Mouse (Mus musculus): ENCODE measurements around the gene Nudc. TPM values are rescaled to one million over a fixed set of nuclear protein-coding genes. Genes with fewer than 3 reads are reported as not detected.
A peak's percentile ranks its signal among the peaks of the same experiment; 100 is the strongest.

Gene Nudc
- polyA plus RNA-seq, 1 experiment from 2014 or later: 354 TPM

GRCm38 (mm10) chr4:133493895-133494294 is 51.9 kb downstream of the Nudc start:
- ATAC-seq (ENCODE audit: insufficient number of reproducible peaks, low FRiP score, low TSS enrichment, low read depth) (no peak), DNase-seq (ENCODE audit: low spot score) (no peak)
- no peaks in the 10 kb centered on the region for H3K36me3 ChIP-seq (ENCODE audit: control insufficient read depth, insufficient read depth, low read length)
- H3K4me3 ChIP-seq (ENCODE audit: low read depth, low read length): peak overlapping the region; percentile 15; the same call in 1 of the 2 replicates
- H3K9me3 ChIP-seq (ENCODE audit: control insufficient read depth, low read length): no peaks in the 10 kb centered on the region
- no peak overlapping the region for H3K27ac ChIP-seq (replicated peaks; ENCODE audit: low read depth, low read length)
- H3K4me1 ChIP-seq (ENCODE audit: control insufficient read depth, insufficient read depth, low read length): peaks cover 24% of the 10 kb centered on the region
- no peak overlapping the region for H3K9ac ChIP-seq (ENCODE audit: low read length)
- peak overlapping the region; percentile 32 for H3K4me2 ChIP-seq (ENCODE audit: low read depth, severe bottlenecking)
- 20% methylated on average over 10 of the region's 12 CpGs for WGBS
- peaks cover 42% of the 10 kb centered on the region for H3K27me3 ChIP-seq (ENCODE audit: control insufficient read depth, insufficient read depth, low read length)

GRCm38 (mm10) chr4:133491800-133492199 is 54.0 kb downstream of the Nudc start:
- 37% methylated on average over 10 of the region's 10 CpGs for WGBS
- no peak for DNase-seq (ENCODE audit: low spot score)
- no peak overlapping the region for H3K27ac ChIP-seq (replicated peaks; ENCODE audit: low read depth, low read length)
- H3K36me3 ChIP-seq (ENCODE audit: control insufficient read depth, insufficient read depth, low read length): no peaks in the 10 kb centered on the region
- H3K9ac ChIP-seq (ENCODE audit: low read length): no peak overlapping the region
- no peak for ATAC-seq (ENCODE audit: insufficient number of reproducible peaks, low FRiP score, low TSS enrichment, low read depth)
- H3K4me1 ChIP-seq (ENCODE audit: control insufficient read depth, insufficient read depth, low read length): peaks cover 10% of the 10 kb centered on the region; the same call in 1 of the 2 replicates
- H3K27me3 ChIP-seq (ENCODE audit: control insufficient read depth, insufficient read depth, low read length): peaks cover 23% of the 10 kb centered on the region
- no peak overlapping the region for H3K4me3 ChIP-seq (ENCODE audit: low read depth, low read length)
- H3K4me2 ChIP-seq (ENCODE audit: low read depth, severe bottlenecking): no peak overlapping the region
- no peaks in the 10 kb centered on the region for H3K9me3 ChIP-seq (ENCODE audit: control insufficient read depth, low read length)

GRCm38 (mm10) chr4:133489489-133490245 is 56.1 kb downstream of the Nudc start:
- no peak overlapping the region for H3K4me3 ChIP-seq (ENCODE audit: low read depth, low read length)
- H3K4me2 ChIP-seq (ENCODE audit: low read depth, severe bottlenecking): no peak overlapping the region
- ATAC-seq (ENCODE audit: insufficient number of reproducible peaks, low FRiP score, low TSS enrichment, low read depth): no peak
- H3K27ac ChIP-seq (replicated peaks; ENCODE audit: low read depth, low read length): 0 out of 2 replicates have a peak overlapping the region, but pooled peaks have one; percentile 36
- WGBS: 68% methylated on average over 4 of the region's 4 CpGs
- no peaks in the 10 kb centered on the region for H3K36me3 ChIP-seq (ENCODE audit: control insufficient read depth, insufficient read depth, low read length)
- 0 out of 2 replicates have a peak overlapping the region, but pooled peaks have one; percentile 32 for H3K9ac ChIP-seq (ENCODE audit: low read length)
- DNase-seq (ENCODE audit: low spot score): peak; percentile 21
- H3K4me1 ChIP-seq (ENCODE audit: control insufficient read depth, insufficient read depth, low read length): peaks cover 10% of the 10 kb centered on the region
- no peaks in the 10 kb centered on the region for H3K9me3 ChIP-seq (ENCODE audit: control insufficient read depth, low read length)
- peaks cover 2% of the 10 kb centered on the region for H3K27me3 ChIP-seq (ENCODE audit: control insufficient read depth, insufficient read depth, low read length)

GRCm38 (mm10) chr4:133488619-133489392 is 57.0 kb downstream of the Nudc start:
- Histone ChIP-seq H3K36me3 (ENCODE audit: control insufficient read depth, insufficient read depth, low read length) (no peaks in the 10 kb centered on the region), H3K27me3 (ENCODE audit: control insufficient read depth, insufficient read depth, low read length) (no peaks in the 10 kb centered on the region), H3K4me3 (ENCODE audit: low read depth, low read length) (no peak overlapping the region), H3K9me3 (ENCODE audit: control insufficient read depth, low read length) (no peaks in the 10 kb centered on the region), H3K4me2 (ENCODE audit: low read depth, severe bottlenecking) (no peak overlapping the region), H3K9ac (ENCODE audit: low read length) (no peak overlapping the region), H3K4me1 (ENCODE audit: control insufficient read depth, insufficient read depth, low read length) (peaks cover 15% of the 10 kb centered on the region), H3K27ac (replicated peaks; ENCODE audit: low read depth, low read length) (no peak overlapping the region)
- 77% methylated on average over 20 of the region's 20 CpGs for WGBS
- ATAC-seq (ENCODE audit: insufficient number of reproducible peaks, low FRiP score, low TSS enrichment, low read depth) (no peak), DNase-seq (ENCODE audit: low spot score) (no peak)

- H3K9ac ChIP-seq (ENCODE audit: low read length): no peak overlapping the region
- no peaks in the 10 kb centered on the region for H3K36me3 ChIP-seq (ENCODE audit: control insufficient read depth, insufficient read depth, low read length)
- ATAC-seq (ENCODE audit: insufficient number of reproducible peaks, low FRiP score, low TSS enrichment, low read depth) (no peak), DNase-seq (ENCODE audit: low spot score) (no peak)
- H3K9me3 ChIP-seq (ENCODE audit: control insufficient read depth, low read length): no peaks in the 10 kb centered on the region
- peaks cover 15% of the 10 kb centered on the region for H3K4me1 ChIP-seq (ENCODE audit: control insufficient read depth, insufficient read depth, low read length)
- H3K27me3 ChIP-seq (ENCODE audit: control insufficient read depth, insufficient read depth, low read length): peaks cover 6% of the 10 kb centered on the region; the same call in 1 of the 2 replicates
- 92% methylated on average over 26 of the region's 26 CpGs for WGBS
- no peak overlapping the region for H3K4me3 ChIP-seq (ENCODE audit: low read depth, low read length)
- H3K4me2 ChIP-seq (ENCODE audit: low read depth, severe bottlenecking): no peak overlapping the region
- H3K27ac ChIP-seq (replicated peaks; ENCODE audit: low read depth, low read length): no peak overlapping the region
These were observed 59.0 kb downstream of the Nudc start for GRCm38 (mm10) chr4:133486673-133487357.

- 85% methylated on average over 28 of the region's 28 CpGs for WGBS
- Histone ChIP-seq H3K27me3 (ENCODE audit: control insufficient read depth, insufficient read depth, low read length) (peaks cover 11% of the 10 kb centered on the region), H3K4me1 (ENCODE audit: control insufficient read depth, insufficient read depth, low read length) (peaks cover 11% of the 10 kb centered on the region), H3K27ac (replicated peaks; ENCODE audit: low read depth, low read length) (no peak overlapping the region), H3K36me3 (ENCODE audit: control insufficient read depth, insufficient read depth, low read length) (no peaks in the 10 kb centered on the region), H3K4me2 (ENCODE audit: low read depth, severe bottlenecking) (no peak overlapping the region), H3K4me3 (ENCODE audit: low read depth, low read length) (no peak overlapping the region), H3K9me3 (ENCODE audit: control insufficient read depth, low read length) (no peaks in the 10 kb centered on the region), H3K9ac (ENCODE audit: low read length) (no peak overlapping the region)
- DNase-seq (ENCODE audit: low spot score) (no peak), ATAC-seq (ENCODE audit: insufficient number of reproducible peaks, low FRiP score, low TSS enrichment, low read depth) (no peak)
These were observed 59.9 kb downstream of the Nudc start for GRCm38 (mm10) chr4:133485691-133486425.

- WGBS: 12% methylated on average over 22 of the region's 22 CpGs
- 0 out of 2 replicates have a peak overlapping the region, but pooled peaks have one; percentile 9 for H3K9ac ChIP-seq (ENCODE audit: low read length)
These were observed 61.4 kb downstream of the Nudc start for GRCm38 (mm10) chr4:133484266-133485025.

More at GRCm38 (mm10) chr4:133484266-133485025, 61.4 kb downstream of the Nudc start:
- no peaks in the 10 kb centered on the region for H3K36me3 ChIP-seq (ENCODE audit: control insufficient read depth, insufficient read depth, low read length)
- no peak overlapping the region; the same call in 1 of the 2 replicates for H3K4me3 ChIP-seq (ENCODE audit: low read depth, low read length)
- no peak for ATAC-seq (ENCODE audit: insufficient number of reproducible peaks, low FRiP score, low TSS enrichment, low read depth)
- no peaks in the 10 kb centered on the region for H3K9me3 ChIP-seq (ENCODE audit: control insufficient read depth, low read length)
- no peak overlapping the region for H3K27ac ChIP-seq (replicated peaks; ENCODE audit: low read depth, low read length)
- H3K4me1 ChIP-seq (ENCODE audit: control insufficient read depth, insufficient read depth, low read length): peaks cover 7% of the 10 kb centered on the region
- peak; percentile 55 for DNase-seq (ENCODE audit: low spot score)
- H3K27me3 ChIP-seq (ENCODE audit: control insufficient read depth, insufficient read depth, low read length): peaks cover 20% of the 10 kb centered on the region
- peak overlapping the region; percentile 26; the same call in 1 of the 2 replicates for H3K4me2 ChIP-seq (ENCODE audit: low read depth, severe bottlenecking)
